Mouse (Mus musculus): ENCODE results near the gene Olfr1366.

- no peak for TF ChIP-seq CTCF (IDR thresholded peaks at IDR 0.05)
- TF ChIP-seq EP300 (IDR thresholded peaks at IDR 0.05): no peak
These were observed 49.8 kb downstream of the Olfr1366 start for GRCm38 (mm10) chr13:21492847-21493246.
